Mouse (Mus musculus) lung, embryonic 15.5 days (tissue): ENCODE results near the gene Bicc1. TPM values are rescaled to one million over a fixed set of nuclear protein-coding genes. Genes with fewer than 3 reads are reported as not detected.

Experiments
- ATAC-seq: fragments of 200-750 bp; cut with Nextera tagmentation; 2 replicates; pipeline ENCODE4 v1.8.0; 2017; ENCODE audit warnings: moderate number of reproducible peaks, borderline replicate concordance; ENCODE audit not compliant: low FRiP score, low TSS enrichment; ENCODE audit errors: extremely low read depth
- H3K27ac ChIP-seq: fragments of 300-500 bp; sonication (generic); 2 replicates; pipeline ENCODE4 v1.5.1; 2015; ENCODE audit warnings: moderate library complexity, mild to moderate bottlenecking, inconsistent platforms
- H3K27me3 ChIP-seq: fragments of 300-500 bp; sonication (generic); 2 replicates; pipeline ENCODE4 v1.6.1; 2015; ENCODE audit warnings: inconsistent platforms
- H3K36me3 ChIP-seq: fragments of 300-500 bp; sonication (generic); 2 replicates; pipeline ENCODE4 v1.6.1; 2015; ENCODE audit warnings: inconsistent platforms
- H3K4me1 ChIP-seq: fragments of 300-500 bp; sonication (generic); 2 replicates; pipeline ENCODE4 v1.6.1; 2015; ENCODE audit warnings: inconsistent platforms
- H3K4me2 ChIP-seq: fragments of 300-500 bp; sonication (generic); 2 replicates; pipeline ENCODE4 v1.6.1; 2015; ENCODE audit warnings: inconsistent platforms, mild to moderate bottlenecking, moderate library complexity
- H3K4me3 ChIP-seq: fragments of 300-500 bp; sonication (generic); 2 replicates; pipeline ENCODE4 v1.5.1; 2015; ENCODE audit warnings: mild to moderate bottlenecking, inconsistent platforms
- H3K9ac ChIP-seq: fragments of 300-500 bp; sonication (generic); 2 replicates; pipeline ENCODE4 v1.6.1; 2015; ENCODE audit warnings: inconsistent platforms
- H3K9me3 ChIP-seq: fragments of 300-500 bp; sonication (generic); 2 replicates; pipeline ENCODE4 v1.6.1; 2016; ENCODE audit warnings: inconsistent platforms
- WGBS: fragments of 180-500 bp; shearing (Covaris S2); methylation state at CpG from one replicate; pipeline ENCODE4 v1.1.7; 2015; 5-methylcytosine and 5-hydroxymethylcytosine counted together
- polyA plus RNA-seq: library from polyadenylated mRNA; unstranded; fragments of >200 nt; fragmentation: Nextera tagmentation; extraction: Ambion mirVana; gene quantifications from 2 replicates; pipeline ENCODE4 v1.2.1, GENCODE M21; 2015

Bicc1 gene
- polyA plus RNA-seq, 1 experiment from 2014 or later = 20.7 TPM

- Histone ChIP-seq H3K4me2 (no peak overlapping the region), H3K9ac (no peak overlapping the region), H3K9me3 (no peaks in the 10 kb centered on the region), H3K27ac (no peak overlapping the region), H3K36me3 (peaks cover 15% of the 10 kb centered on the region; the same call in 1 of the 2 replicates), H3K27me3 (no peaks in the 10 kb centered on the region), H3K4me1 (no peaks in the 10 kb centered on the region), H3K4me3 (no peak overlapping the region)
- 84% methylated on average over 3 of the region's 3 CpGs for WGBS
- ATAC-seq = no peak
Measured at GRCm38 (mm10) chr10:70936008-70936407, 223.5 kb downstream of the Bicc1 start.

DNA sequence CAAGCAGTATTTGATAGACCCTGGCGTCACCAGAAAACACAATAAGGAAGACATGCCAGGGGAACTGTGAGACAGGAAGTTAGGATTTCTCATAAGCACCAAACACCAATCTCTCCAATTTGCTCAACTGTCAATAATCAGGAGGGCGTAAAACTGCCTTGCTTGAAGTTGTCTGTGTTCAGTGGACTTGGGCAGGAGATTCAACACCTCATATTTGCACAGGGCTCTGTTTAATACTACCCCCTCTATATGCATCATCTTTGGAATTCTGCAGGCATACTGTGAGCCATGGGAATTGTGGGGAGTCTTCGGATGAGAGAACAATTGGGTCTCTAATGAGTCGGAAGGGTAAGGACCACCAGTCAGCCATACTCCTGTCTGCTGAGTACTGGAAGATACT is 233.4 kb downstream of the Bicc1 start:
- Histone ChIP-seq H3K9ac (no peak overlapping the region), H3K36me3 (peaks cover 10% of the 10 kb centered on the region), H3K9me3 (no peaks in the 10 kb centered on the region), H3K4me1 (no peaks in the 10 kb centered on the region), H3K27me3 (no peaks in the 10 kb centered on the region), H3K4me3 (no peak overlapping the region), H3K27ac (no peak overlapping the region), H3K4me2 (no peak overlapping the region)
- no peak for ATAC-seq
- WGBS = 82% methylated on average over 4 of the region's 4 CpGs

DNA sequence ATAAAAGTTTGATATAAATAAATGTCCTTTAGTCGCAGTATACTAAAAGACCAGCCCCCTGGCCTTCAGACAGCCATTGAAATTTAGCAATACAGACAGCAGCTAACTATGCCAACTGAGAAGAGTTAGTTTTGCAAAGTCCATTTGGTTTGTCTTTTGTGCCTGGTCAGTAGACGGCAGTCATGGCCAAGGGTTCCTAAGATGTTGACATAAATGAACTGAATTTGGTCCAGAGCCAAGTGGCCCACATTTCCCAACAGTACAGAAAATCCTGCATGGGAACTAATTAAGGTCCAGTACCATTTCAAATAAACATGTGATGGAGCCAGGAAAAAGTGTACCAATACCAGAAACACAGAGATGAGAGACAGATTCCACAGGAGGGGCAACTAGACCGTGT is 235.2 kb downstream of the Bicc1 start:
- peak; percentile 33; the same call in 1 of the 2 replicates for ATAC-seq

GRCm38 (mm10) chr10:70923936-70924335 is 235.6 kb downstream of the Bicc1 start:
- no peak overlapping the region for H3K9ac ChIP-seq
- H3K9me3 ChIP-seq = no peaks in the 10 kb centered on the region
- no peak overlapping the region for H3K27ac ChIP-seq
- H3K4me2 ChIP-seq = no peak overlapping the region
- peaks cover 2% of the 10 kb centered on the region; the same call in 1 of the 2 replicates for H3K4me1 ChIP-seq
- no peak for ATAC-seq
- H3K27me3 ChIP-seq = no peaks in the 10 kb centered on the region
- H3K36me3 ChIP-seq = 0 out of 2 replicates have a peak, but pooled peaks cover 3% of the 10 kb centered on the region
- no peak overlapping the region for H3K4me3 ChIP-seq
- 68% methylated on average over 3 of the region's 3 CpGs for whole genome bisulfite sequencing

More for the DNA sequence above, 235.2 kb downstream of the Bicc1 start:
- 35% methylated on average over 3 of the region's 3 CpGs for WGBS
- no peaks in the 10 kb centered on the region for H3K4me1 ChIP-seq
- H3K4me3 ChIP-seq = no peak overlapping the region
- H3K9me3 ChIP-seq = no peaks in the 10 kb centered on the region
- H3K9ac ChIP-seq = no peak overlapping the region
- H3K27me3 ChIP-seq = no peaks in the 10 kb centered on the region
- no peak overlapping the region for H3K4me2 ChIP-seq
- H3K27ac ChIP-seq = no peak overlapping the region
- 0 out of 2 replicates have a peak, but pooled peaks cover 3% of the 10 kb centered on the region for H3K36me3 ChIP-seq

DNA sequence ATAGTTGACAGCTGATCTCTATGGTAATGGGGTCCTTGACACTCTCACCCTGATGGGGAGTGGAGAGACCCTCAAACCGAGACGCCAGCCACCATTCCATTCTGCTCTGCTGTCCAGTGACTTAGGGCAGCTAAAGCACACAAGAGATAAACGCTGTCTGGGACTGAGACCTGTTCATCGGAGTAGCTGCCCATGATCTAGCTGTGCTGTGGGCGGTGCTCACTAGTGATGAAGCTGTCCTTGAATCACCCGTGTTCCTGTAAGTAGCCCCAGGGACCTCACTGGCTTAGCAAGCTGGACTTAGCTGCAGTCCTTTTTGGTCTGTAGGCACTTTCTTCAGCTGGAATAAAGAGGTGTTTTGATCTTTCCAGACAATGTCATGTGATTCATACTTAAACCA is 238.0 kb downstream of the Bicc1 start:
- no peak overlapping the region for H3K9ac ChIP-seq
- no peaks in the 10 kb centered on the region for H3K9me3 ChIP-seq
- H3K27ac ChIP-seq = no peak overlapping the region
- no peaks in the 10 kb centered on the region for H3K36me3 ChIP-seq
- ATAC-seq = no peak
- H3K4me2 ChIP-seq = no peak overlapping the region
- no peaks in the 10 kb centered on the region for H3K27me3 ChIP-seq
- H3K4me1 ChIP-seq = peaks cover 5% of the 10 kb centered on the region; the same call in 1 of the 2 replicates
- WGBS = 72% methylated on average over 6 of the region's 6 CpGs
- H3K4me3 ChIP-seq = no peak overlapping the region

DNA sequence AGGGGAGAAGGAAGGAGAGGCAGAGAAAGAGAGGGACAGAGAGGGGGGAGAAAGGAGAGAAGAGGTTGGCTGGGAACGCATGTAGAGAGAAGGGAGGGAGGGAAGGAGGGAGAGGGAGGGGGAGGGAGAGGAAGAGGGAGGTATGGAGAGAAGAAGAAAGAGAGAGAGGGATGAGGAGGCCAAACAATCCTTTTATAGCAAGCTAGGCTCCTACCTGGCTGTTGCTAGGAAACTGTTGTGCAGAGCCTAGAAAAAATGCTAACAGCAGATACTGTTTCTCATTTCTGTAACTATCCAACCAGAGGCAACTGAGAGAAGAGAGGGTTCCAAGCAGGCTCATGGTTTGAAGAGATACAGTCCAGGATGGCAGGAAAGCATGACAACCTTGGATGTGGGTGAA is 239.6 kb downstream of the Bicc1 start:
- no peaks in the 10 kb centered on the region for H3K36me3 ChIP-seq

DNA sequence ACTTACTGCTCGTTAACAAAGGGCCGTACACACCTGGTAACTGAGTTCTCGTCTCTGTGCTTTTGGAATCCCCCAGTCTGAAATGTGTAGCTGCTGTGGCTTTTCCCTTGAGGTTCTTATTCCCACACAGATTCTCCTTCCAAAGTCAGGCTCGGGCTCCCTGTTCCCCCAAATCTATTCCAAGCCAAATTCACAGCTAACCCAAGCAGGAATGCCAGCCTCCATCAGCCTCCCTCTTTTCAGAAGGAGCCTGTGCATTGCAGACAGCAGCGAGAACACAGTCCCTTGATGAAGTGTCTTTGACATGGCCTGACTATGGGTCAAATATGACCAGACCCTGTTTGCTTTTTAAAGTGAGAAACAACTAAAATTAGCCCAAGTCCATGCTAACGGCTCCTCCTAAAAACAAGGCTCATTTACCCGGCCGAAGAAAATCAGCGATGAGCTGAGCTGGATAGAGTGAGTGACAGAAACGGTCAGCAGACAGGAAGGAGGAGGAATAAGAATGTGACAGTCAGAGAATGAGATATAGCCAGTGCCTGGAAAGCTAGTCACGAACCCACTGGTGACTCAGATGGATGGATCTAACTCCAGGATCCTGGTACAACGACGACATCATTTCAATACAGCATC is 240.4 kb downstream of the Bicc1 start:
- peak; percentile 70; the same call in 1 of the 2 replicates for ATAC-seq
- Histone ChIP-seq H3K27ac (peak overlapping the region; percentile 53), H3K4me2 (no peak overlapping the region), H3K9ac (no peak overlapping the region), H3K36me3 (no peaks in the 10 kb centered on the region), H3K4me1 (peaks cover 5% of the 10 kb centered on the region; the same call in 1 of the 2 replicates), H3K9me3 (no peaks in the 10 kb centered on the region), H3K4me3 (no peak overlapping the region), H3K27me3 (no peaks in the 10 kb centered on the region)
- WGBS = 42% methylated on average over 13 of the region's 13 CpGs

More for the DNA sequence above, 239.6 kb downstream of the Bicc1 start:
- H3K27me3 ChIP-seq = no peaks in the 10 kb centered on the region
- H3K27ac ChIP-seq = peak overlapping the region; percentile 53; the same call in 1 of the 2 replicates
- peaks cover 5% of the 10 kb centered on the region; the same call in 1 of the 2 replicates for H3K4me1 ChIP-seq
- H3K9ac ChIP-seq = no peak overlapping the region
- no peaks in the 10 kb centered on the region for H3K9me3 ChIP-seq
- 20% methylated on average over 1 of the region's 1 CpGs for WGBS
- no peak overlapping the region for H3K4me3 ChIP-seq
- no peak overlapping the region for H3K4me2 ChIP-seq
- ATAC-seq = no peak

GRCm38 (mm10) chr10:70916697-70917096 is 242.8 kb downstream of the Bicc1 start:
- peaks cover 5% of the 10 kb centered on the region; the same call in 1 of the 2 replicates for H3K4me1 ChIP-seq
- H3K9ac ChIP-seq = no peak overlapping the region
- ATAC-seq = no peak
- H3K9me3 ChIP-seq = no peaks in the 10 kb centered on the region
- H3K27me3 ChIP-seq = no peaks in the 10 kb centered on the region
- 91% methylated on average over 6 of the region's 6 CpGs for WGBS
- H3K4me2 ChIP-seq = no peak overlapping the region
- H3K36me3 ChIP-seq = no peaks in the 10 kb centered on the region
- H3K4me3 ChIP-seq = no peak overlapping the region
- no peak overlapping the region for H3K27ac ChIP-seq

DNA sequence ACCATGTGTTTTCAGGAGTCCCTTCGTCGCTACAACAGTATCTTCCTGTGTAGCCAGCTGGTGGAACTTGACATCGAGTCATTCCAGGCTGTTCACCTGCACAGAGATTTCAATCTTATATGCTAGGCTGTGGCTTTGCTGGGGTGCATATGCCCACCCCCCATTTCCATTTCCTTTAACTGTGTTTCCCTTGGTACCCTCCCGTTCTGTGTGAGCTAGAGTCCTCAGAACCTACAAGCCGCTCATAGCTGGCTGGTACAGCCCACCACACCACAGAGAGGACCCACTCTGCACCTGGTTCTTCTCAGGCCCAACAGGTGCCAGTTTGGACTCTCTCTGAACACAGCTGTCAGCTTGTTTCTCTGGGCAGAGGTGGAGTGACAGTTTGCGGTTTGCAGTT is 244.4 kb downstream of the Bicc1 start:
- Histone ChIP-seq H3K27ac (no peak overlapping the region), H3K4me1 (peaks cover 5% of the 10 kb centered on the region; the same call in 1 of the 2 replicates), H3K4me3 (no peak overlapping the region), H3K27me3 (no peaks in the 10 kb centered on the region), H3K4me2 (no peak overlapping the region), H3K9ac (no peak overlapping the region), H3K9me3 (no peaks in the 10 kb centered on the region), H3K36me3 (no peaks in the 10 kb centered on the region)
- ATAC-seq = no peak
- WGBS = 89% methylated on average over 6 of the region's 6 CpGs

GRCm38 (mm10) chr10:70903936-70904335 is 255.6 kb downstream of the Bicc1 start:
- 47% methylated on average over 7 of the region's 7 CpGs for WGBS
- H3K4me3 ChIP-seq = no peak overlapping the region
- H3K4me1 ChIP-seq = no peaks in the 10 kb centered on the region
- no peak overlapping the region for H3K27ac ChIP-seq
- no peak for ATAC-seq
- no peaks in the 10 kb centered on the region for H3K27me3 ChIP-seq
- H3K36me3 ChIP-seq = no peaks in the 10 kb centered on the region
- H3K9ac ChIP-seq = no peak overlapping the region
- no peaks in the 10 kb centered on the region for H3K9me3 ChIP-seq
- H3K4me2 ChIP-seq = no peak overlapping the region

DNA sequence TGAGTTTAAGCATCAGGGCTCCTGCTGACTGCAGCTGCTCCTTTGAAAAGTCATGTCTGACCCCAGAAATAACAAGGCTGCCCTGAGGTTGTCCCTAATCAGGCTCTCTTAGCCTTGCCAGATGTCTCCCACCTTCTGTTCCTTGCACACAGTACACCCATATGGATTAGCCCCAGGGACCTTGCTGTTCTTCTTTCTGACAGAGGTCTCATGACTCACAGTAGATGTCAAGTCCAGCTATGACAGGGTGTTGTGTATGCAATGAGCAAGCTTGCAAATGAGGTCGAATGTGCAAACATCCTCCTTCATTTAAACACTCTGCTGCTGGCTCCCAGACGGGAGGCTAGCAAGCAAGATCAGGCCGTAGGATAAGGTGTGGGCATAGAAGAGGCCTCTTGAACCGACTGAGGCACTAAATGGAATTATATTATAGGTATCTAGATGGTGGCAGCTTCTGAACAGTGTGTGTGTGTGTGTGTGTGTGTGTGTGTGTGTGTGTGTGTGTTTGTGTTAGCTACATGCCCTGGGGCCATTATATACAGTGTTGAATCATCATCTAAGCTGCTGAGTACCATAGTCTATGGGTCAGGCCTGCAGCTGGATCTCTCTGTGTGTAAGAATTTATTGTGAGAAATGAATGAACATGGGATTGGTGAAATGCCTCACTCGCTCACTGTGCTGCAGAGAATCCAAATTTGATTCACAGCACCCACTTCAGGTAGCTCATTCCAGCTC is 256.6 kb downstream of the Bicc1 start:
- no peaks in the 10 kb centered on the region for H3K9me3 ChIP-seq

DNA sequence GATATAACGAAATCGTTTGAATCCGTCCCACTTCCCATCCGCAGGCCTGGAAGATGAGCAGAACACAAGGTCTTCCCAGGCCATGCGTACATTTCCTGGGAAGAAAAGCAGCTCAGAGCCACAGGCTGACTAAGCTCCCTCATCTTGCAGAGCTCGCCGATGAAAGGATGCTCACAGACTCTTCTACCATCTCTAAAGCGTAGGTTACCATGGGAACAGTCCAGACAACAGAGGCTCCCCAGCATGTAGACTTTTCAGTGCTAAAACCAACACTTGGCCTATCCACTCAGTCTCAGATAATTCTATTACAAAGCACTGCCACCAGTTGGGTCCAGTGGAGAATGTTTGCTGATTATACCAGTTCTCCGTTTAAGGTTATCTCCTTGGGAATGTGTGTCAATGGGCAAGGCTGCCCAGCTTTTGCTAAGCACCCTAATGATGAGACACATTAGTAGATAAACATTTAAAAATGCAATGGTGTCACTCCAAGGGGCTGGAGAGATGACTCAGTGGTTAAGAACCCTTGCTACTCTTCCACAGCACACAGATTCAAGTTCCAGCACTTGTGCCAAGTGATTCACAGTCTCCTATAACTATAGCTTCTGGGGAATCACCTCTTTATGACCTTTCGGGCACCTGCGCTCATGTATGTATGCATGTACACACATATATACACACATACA is 258.2 kb downstream of the Bicc1 start:
- H3K27me3 ChIP-seq = no peaks in the 10 kb centered on the region
- H3K27ac ChIP-seq = no peak overlapping the region

More for the DNA sequence above, 256.6 kb downstream of the Bicc1 start:
- H3K4me2 ChIP-seq = no peak overlapping the region
- WGBS = 33% methylated on average over 5 of the region's 5 CpGs
- no peak overlapping the region for H3K4me3 ChIP-seq
- ATAC-seq = no peak
- H3K4me1 ChIP-seq = no peaks in the 10 kb centered on the region
- no peaks in the 10 kb centered on the region for H3K36me3 ChIP-seq
- H3K9ac ChIP-seq = no peak overlapping the region
- no peaks in the 10 kb centered on the region for H3K27me3 ChIP-seq
- no peak overlapping the region for H3K27ac ChIP-seq

More for the DNA sequence above, 258.2 kb downstream of the Bicc1 start:
- H3K4me1 ChIP-seq = no peaks in the 10 kb centered on the region
- ATAC-seq = no peak
- H3K4me2 ChIP-seq = no peak overlapping the region
- no peak overlapping the region for H3K4me3 ChIP-seq
- no peak overlapping the region for H3K9ac ChIP-seq
- no peaks in the 10 kb centered on the region for H3K9me3 ChIP-seq
- 77% methylated on average over 11 of the region's 11 CpGs for WGBS
- H3K36me3 ChIP-seq = no peaks in the 10 kb centered on the region
